Mouse (Mus musculus): Measurements from ENCODE around the gene Tsnaxip1. TPM values are rescaled to one million over a fixed set of nuclear protein-coding genes. Genes with fewer than 3 reads are reported as not detected.

Gene Tsnaxip1
- polyA plus RNA-seq, 1 experiment: 0.09 TPM

DNA sequence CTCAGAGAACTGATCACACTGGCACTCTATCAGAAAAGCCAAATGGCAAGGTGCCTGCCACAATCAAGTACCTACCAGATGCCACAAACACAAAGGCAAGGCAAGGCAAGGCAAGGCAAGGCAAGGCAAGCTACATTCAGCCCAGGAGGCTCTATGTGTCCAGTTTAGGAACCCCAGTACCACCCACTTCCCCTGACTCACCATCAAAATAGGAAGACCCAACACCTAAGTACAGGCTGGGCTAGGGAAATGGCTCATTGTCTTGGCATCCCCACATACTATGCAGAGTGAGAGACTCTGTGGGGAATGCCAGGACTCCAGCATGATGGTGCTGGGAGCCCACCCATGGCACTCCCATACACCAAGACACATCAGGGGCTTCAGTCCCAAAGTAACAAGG is 37.9 kb upstream of the Tsnaxip1 start:
- Histone ChIP-seq H3K36me3 (ENCODE audit: control insufficient read depth, insufficient read depth) (peaks cover 7% of the 10 kb centered on the region), H3K79me3 (ENCODE audit: low read depth) (peaks cover 3% of the 10 kb centered on the region), H3ac (ENCODE audit: control insufficient read depth, insufficient read length, low read depth) (no peak overlapping the region), H3K4me3 (ENCODE audit: insufficient read depth, poor library complexity, severe bottlenecking) (no peak overlapping the region), H3K79me2 (ENCODE audit: control insufficient read depth, insufficient read depth) (peaks cover 37% of the 10 kb centered on the region), H3K27me3 (ENCODE audit: control insufficient read depth, insufficient read depth, insufficient read length) (no peaks in the 10 kb centered on the region)
- no peak for TF ChIP-seq MAX (IDR thresholded peaks at IDR 0.05)
- TF ChIP-seq CEBPB (IDR thresholded peaks at IDR 0.05; ENCODE audit: low read depth): no peak
- no peak for TF ChIP-seq CTCF (IDR thresholded peaks at IDR 0.05; ENCODE audit: control insufficient read depth, insufficient read depth, insufficient read length)
- no peak for TF ChIP-seq FOSL1 (IDR thresholded peaks at IDR 0.05; ENCODE audit: insufficient read depth, low read length, poor library complexity, severe bottlenecking)
- TF ChIP-seq MYOD1 (IDR thresholded peaks at IDR 0.05; ENCODE audit: control insufficient read depth, insufficient read length, low read depth): no peak
- no peak for TF ChIP-seq USF1 (IDR thresholded peaks at IDR 0.05; ENCODE audit: low read depth)
- no peak for TF ChIP-seq MYOG (IDR thresholded peaks at IDR 0.05; ENCODE audit: control insufficient read depth, extremely low read depth, insufficient read length)

GRCm38 (mm10) chr8:105793331-105793730 is 34.2 kb upstream of the Tsnaxip1 start:
- no peak for TF ChIP-seq CTCF (IDR thresholded peaks at IDR 0.05; ENCODE audit: control insufficient read depth, insufficient read depth, insufficient read length)
- TF ChIP-seq MAX (IDR thresholded peaks at IDR 0.05): no peak
- no peak for TF ChIP-seq CEBPB (IDR thresholded peaks at IDR 0.05; ENCODE audit: low read depth)
- no peak for TF ChIP-seq MYOG (IDR thresholded peaks at IDR 0.05; ENCODE audit: control insufficient read depth, extremely low read depth, insufficient read length)
- TF ChIP-seq USF1 (IDR thresholded peaks at IDR 0.05; ENCODE audit: low read depth): no peak
- TF ChIP-seq FOSL1 (IDR thresholded peaks at IDR 0.05; ENCODE audit: insufficient read depth, low read length, poor library complexity, severe bottlenecking): no peak
- TF ChIP-seq MYOD1 (IDR thresholded peaks at IDR 0.05; ENCODE audit: control insufficient read depth, insufficient read length, low read depth): no peak
- Histone ChIP-seq H3K36me3 (ENCODE audit: control insufficient read depth, insufficient read depth) (no peaks in the 10 kb centered on the region), H3K79me2 (ENCODE audit: control insufficient read depth, insufficient read depth) (peaks cover 44% of the 10 kb centered on the region), H3K79me3 (ENCODE audit: low read depth) (peaks cover 7% of the 10 kb centered on the region), H3K27me3 (ENCODE audit: control insufficient read depth, insufficient read depth, insufficient read length) (no peaks in the 10 kb centered on the region), H3ac (ENCODE audit: control insufficient read depth, insufficient read length, low read depth) (no peak overlapping the region), H3K4me3 (ENCODE audit: insufficient read depth, poor library complexity, severe bottlenecking) (no peak overlapping the region)

- no peaks in the 10 kb centered on the region for H3K36me3 ChIP-seq (ENCODE audit: control insufficient read depth, insufficient read depth)
- no peaks in the 10 kb centered on the region for H3K27me3 ChIP-seq (ENCODE audit: control insufficient read depth, insufficient read depth, insufficient read length)
- TF ChIP-seq CEBPB (IDR thresholded peaks at IDR 0.05; ENCODE audit: low read depth): no peak
- no peak for TF ChIP-seq FOSL1 (IDR thresholded peaks at IDR 0.05; ENCODE audit: insufficient read depth, low read length, poor library complexity, severe bottlenecking)
- TF ChIP-seq MAX (IDR thresholded peaks at IDR 0.05): no peak
- TF ChIP-seq MYOG (IDR thresholded peaks at IDR 0.05; ENCODE audit: control insufficient read depth, extremely low read depth, insufficient read length): no peak
- H3K4me3 ChIP-seq (ENCODE audit: insufficient read depth, poor library complexity, severe bottlenecking): no peak overlapping the region
- no peak overlapping the region for H3ac ChIP-seq (ENCODE audit: control insufficient read depth, insufficient read length, low read depth)
- H3K79me3 ChIP-seq (ENCODE audit: low read depth): peaks cover 11% of the 10 kb centered on the region
- H3K79me2 ChIP-seq (ENCODE audit: control insufficient read depth, insufficient read depth): peaks cover 45% of the 10 kb centered on the region
These were observed 33.4 kb upstream of the Tsnaxip1 start for GRCm38 (mm10) chr8:105794009-105794598.

- Histone ChIP-seq H3K79me3 (ENCODE audit: low read depth) (peaks cover 13% of the 10 kb centered on the region), H3K4me3 (ENCODE audit: insufficient read depth, poor library complexity, severe bottlenecking) (no peak overlapping the region), H3K79me2 (ENCODE audit: control insufficient read depth, insufficient read depth) (peaks cover 36% of the 10 kb centered on the region), H3ac (ENCODE audit: control insufficient read depth, insufficient read length, low read depth) (no peak overlapping the region), H3K27me3 (ENCODE audit: control insufficient read depth, insufficient read depth, insufficient read length) (no peaks in the 10 kb centered on the region), H3K36me3 (ENCODE audit: control insufficient read depth, insufficient read depth) (no peaks in the 10 kb centered on the region)
- TF ChIP-seq FOSL1 (IDR thresholded peaks at IDR 0.05; ENCODE audit: insufficient read depth, low read length, poor library complexity, severe bottlenecking) (no peak), MYOG (IDR thresholded peaks at IDR 0.05; ENCODE audit: control insufficient read depth, extremely low read depth, insufficient read length) (no peak)
These were observed 31.7 kb upstream of the Tsnaxip1 start for GRCm38 (mm10) chr8:105795785-105796184.

GRCm38 (mm10) chr8:105798408-105798807 is 29.1 kb upstream of the Tsnaxip1 start:
- H3K79me2 ChIP-seq (ENCODE audit: control insufficient read depth, insufficient read depth): peaks cover 41% of the 10 kb centered on the region
- peaks cover 14% of the 10 kb centered on the region for H3K79me3 ChIP-seq (ENCODE audit: low read depth)
- TF ChIP-seq FOSL1 (IDR thresholded peaks at IDR 0.05; ENCODE audit: insufficient read depth, low read length, poor library complexity, severe bottlenecking) (no peak), MYOD1 (IDR thresholded peaks at IDR 0.05; ENCODE audit: control insufficient read depth, insufficient read length, low read depth) (no peak), MYOG (IDR thresholded peaks at IDR 0.05; ENCODE audit: control insufficient read depth, extremely low read depth, insufficient read length) (no peak), CTCF (IDR thresholded peaks at IDR 0.05; ENCODE audit: control insufficient read depth, insufficient read depth, insufficient read length) (no peak), CEBPB (IDR thresholded peaks at IDR 0.05; ENCODE audit: low read depth) (no peak)
- no peak overlapping the region for H3ac ChIP-seq (ENCODE audit: control insufficient read depth, insufficient read length, low read depth)
- H3K27me3 ChIP-seq (ENCODE audit: control insufficient read depth, insufficient read depth, insufficient read length): no peaks in the 10 kb centered on the region
- H3K4me3 ChIP-seq (ENCODE audit: insufficient read depth, poor library complexity, severe bottlenecking): no peak overlapping the region
- peaks cover 2% of the 10 kb centered on the region for H3K36me3 ChIP-seq (ENCODE audit: control insufficient read depth, insufficient read depth)

GRCm38 (mm10) chr8:105799091-105799812 is 28.3 kb upstream of the Tsnaxip1 start:
- TF ChIP-seq MYOD1 (IDR thresholded peaks at IDR 0.05; ENCODE audit: control insufficient read depth, insufficient read length, low read depth) (no peak), CEBPB (IDR thresholded peaks at IDR 0.05; ENCODE audit: low read depth) (no peak), FOSL1 (IDR thresholded peaks at IDR 0.05; ENCODE audit: insufficient read depth, low read length, poor library complexity, severe bottlenecking) (no peak), CTCF (IDR thresholded peaks at IDR 0.05; ENCODE audit: control insufficient read depth, insufficient read depth, insufficient read length) (no peak), MAX (IDR thresholded peaks at IDR 0.05) (no peak), USF1 (IDR thresholded peaks at IDR 0.05; ENCODE audit: low read depth) (no peak), MYOG (IDR thresholded peaks at IDR 0.05; ENCODE audit: control insufficient read depth, extremely low read depth, insufficient read length) (no peak)
- no peak overlapping the region for H3K4me3 ChIP-seq (ENCODE audit: insufficient read depth, poor library complexity, severe bottlenecking)
- peaks cover 12% of the 10 kb centered on the region for H3K79me3 ChIP-seq (ENCODE audit: low read depth)
- H3ac ChIP-seq (ENCODE audit: control insufficient read depth, insufficient read length, low read depth): no peak overlapping the region
- H3K27me3 ChIP-seq (ENCODE audit: control insufficient read depth, insufficient read depth, insufficient read length): no peaks in the 10 kb centered on the region
- H3K36me3 ChIP-seq (ENCODE audit: control insufficient read depth, insufficient read depth): peaks cover 2% of the 10 kb centered on the region
- H3K79me2 ChIP-seq (ENCODE audit: control insufficient read depth, insufficient read depth): peaks cover 43% of the 10 kb centered on the region
